Mouse (Mus musculus) CD4-positive, CD25-positive, alpha-beta regulatory T cell, adult 2 months (primary cell): ENCODE measurements at regions not wholly inside any gene's neighbourhood (a gene's known extent, or its start where the extent isn't known, plus 50 kb on each side); places are given as distances from the start of the nearest gene placed in this dataset.

Source experiments
- DNase-seq: peaks from one replicate; pipeline ENCODE4 v3.0.0-alpha.2; 2012; ENCODE audit warnings: low read depth, low spot score

- no peak for DNase-seq
These were observed 53.2 kb downstream of the Gas1 start for GRCm38 (mm10) chr13:60123964-60124363.

DNA sequence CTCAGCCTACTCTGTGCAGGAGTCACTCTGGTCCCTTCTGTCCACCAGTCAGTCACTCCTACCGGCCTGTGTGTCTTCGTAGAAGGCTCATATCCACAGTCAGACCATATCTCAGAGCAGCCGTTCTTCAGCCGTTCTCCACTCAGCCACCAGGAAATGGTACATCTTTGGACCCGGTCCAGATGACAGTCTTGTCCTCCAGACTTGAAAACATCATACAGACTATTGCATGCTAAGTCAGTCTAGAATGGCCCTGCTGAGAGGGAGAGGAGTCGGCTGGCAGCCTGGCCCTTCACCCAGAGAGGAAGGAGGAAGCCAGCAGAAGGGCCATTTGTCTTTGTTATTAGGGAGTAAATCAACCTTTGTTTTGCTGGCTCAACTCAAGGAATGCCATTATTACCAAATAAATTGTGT lies 54.0 kb downstream of the Gas1 start:
- DNase-seq, result no peak

DNA sequence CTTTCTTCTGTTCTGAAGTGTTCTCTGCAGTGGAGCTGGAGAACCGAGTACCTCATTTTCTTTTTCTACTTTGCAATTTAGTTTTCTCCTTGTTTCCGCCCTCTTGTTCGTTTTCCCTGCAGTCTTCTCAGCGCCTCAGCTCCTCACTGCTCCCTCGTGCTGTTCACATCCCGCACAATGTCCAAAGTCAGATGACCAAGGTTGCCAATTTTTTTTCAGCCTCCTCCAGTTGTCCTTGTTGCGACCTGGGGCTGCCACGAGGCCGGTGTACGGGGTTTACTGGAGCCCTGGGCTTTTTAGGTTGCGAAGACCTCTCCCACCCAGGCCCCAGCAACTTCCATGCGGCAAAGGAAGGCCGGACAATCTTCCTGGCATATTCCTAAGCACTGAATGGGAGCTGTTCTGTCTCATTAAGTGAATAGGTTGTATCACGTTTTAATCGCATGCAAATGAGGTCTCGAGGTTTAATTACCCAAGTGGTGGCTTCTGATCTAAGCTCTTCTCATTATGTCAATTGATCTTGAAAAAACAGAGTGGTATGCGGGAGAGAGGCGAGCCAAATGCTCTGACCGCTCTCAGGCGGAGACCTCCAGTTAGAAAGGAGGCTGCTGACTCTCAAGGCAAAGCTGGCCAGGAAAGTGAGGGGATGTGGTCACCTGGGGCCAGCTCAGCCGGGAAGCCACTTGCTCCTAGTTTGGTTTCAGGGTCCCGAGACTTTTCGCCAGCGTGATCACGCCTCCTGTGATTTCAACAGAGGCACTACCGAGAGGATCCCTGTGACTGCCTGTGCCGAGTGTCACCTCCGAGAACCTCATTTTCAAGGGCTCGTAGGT lies 54.6 kb downstream of the Gas1 start:
- no peak for DNase-seq

DNA sequence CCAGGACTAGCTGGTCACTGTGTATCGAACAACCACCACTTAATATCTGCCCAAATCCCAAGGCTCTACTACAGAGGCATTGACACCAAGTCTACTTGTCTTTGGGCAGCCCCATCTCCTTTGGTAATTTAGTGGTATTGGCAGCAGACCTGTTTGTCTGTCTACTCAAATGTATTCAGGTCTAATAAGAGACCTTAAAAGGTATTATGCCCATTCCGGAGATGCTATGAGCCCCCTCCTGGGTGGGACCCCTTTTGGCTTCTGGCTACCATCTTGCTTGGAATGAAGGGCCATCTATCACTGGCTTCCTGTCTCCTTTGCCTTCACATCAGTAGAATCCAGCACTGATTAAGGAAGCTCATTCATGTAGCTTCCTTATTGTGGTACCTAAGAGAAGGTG lies 65.7 kb downstream of the Gas1 start:
- DNase-seq, result no peak

GRCm38 (mm10) chr13:60110079-60110846 lies 66.9 kb downstream of the Gas1 start:
- DNase-seq, result no peak

- DNase-seq, result no peak
These were observed 71.9 kb downstream of the Gas1 start for GRCm38 (mm10) chr13:60105286-60105685.

DNA sequence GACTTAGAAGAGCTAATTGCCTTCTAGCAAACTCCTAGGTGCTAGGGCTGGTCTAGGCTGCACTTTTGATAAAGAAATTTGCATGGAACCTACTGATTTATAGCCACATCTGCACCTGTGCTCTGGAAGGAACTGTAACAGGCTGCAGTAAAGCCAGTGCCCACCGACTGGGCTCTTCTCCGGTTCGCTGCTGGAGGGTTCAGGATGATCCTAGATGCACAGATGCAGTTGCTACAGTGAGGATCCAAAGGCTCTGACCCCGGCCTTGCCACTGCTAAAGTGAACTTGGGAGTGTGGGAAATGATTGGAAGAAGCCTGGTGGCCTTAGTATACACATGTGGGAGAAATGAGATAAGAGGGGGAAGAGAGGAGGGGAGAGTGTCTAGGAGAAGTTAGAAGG lies 75.5 kb downstream of the Gas1 start:
- DNase-seq, result no peak

DNA sequence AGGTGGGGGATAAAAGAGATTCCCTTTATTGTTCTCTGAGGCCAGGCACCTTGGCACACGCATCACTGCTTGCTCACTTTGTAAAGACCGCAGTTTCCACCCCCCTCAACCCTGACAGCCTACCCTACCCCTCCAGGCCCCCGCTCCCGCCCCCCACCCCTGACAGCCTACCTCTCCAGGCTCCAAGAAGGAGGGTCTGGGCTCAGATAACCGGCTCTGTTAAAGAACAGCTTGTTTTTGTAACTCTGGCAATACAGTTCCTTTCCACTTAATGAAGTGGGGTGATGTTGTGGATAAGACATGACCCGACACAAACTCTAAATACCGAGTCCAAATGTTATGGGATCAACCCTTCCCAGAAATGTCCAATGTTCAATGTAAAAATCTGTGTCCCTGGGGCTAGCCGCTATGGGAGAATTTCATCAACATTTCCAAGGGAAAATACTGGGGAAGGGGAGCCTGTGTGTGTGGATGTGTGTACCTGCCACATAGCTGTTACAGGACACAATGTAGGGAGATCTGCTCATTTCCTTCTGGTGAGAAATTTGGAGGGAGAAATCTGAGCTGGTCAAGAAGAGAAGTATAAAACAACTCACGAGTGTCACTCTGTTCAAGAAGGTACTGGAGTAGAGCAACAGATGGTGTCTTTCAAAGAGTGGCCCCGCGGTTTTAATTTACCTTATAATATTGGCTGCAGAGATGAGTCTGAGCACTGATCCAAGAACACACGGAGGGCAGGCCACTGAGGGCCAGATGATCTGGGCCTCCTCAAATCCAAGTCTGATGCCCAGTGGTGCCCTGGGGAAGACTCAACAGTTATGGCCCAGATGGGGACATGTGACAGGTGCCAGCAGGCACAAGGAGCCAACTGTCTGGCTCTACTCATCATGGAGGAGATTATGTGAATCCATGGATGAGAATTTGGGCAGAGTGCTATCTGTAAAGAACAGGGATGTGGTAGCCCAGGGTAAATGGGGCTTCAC lies 76.7 kb downstream of the Gas1 start:
- DNase-seq, result no peak

DNA sequence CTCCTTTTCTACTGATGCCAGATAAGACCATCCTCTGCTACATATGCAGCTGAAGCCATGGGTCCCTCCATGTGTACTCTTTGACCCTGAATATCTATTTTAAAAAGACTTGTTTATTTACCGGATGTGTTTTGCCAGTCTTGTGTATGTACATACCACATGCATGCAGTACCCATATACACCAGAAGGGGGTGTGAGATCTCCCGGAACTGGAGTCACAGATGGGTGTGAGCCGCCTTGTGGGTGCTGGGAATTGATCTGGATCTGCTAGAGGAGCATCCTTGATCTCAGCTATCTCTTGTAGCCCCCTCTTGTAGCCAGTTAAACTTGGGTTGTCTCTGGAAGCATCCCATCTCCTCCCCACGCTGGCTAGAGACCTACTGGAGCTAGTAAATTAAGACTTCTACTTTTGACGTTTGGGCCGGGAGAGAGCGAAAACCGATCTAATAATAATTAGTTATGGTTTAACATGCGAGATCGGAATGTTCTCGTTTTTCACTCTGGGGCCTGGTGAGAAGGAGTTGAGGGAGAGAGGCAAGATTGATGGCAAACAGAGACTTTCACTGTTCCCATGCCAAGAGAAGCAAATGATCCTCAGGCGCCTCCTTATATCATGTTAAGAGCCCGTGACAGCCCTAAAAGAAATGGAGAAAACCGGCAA lies 77.6 kb downstream of the Gas1 start:
- DNase-seq, result no peak

- no peak for DNase-seq
These were observed 78.8 kb downstream of the Gas1 start for GRCm38 (mm10) chr13:60098394-60098793.

GRCm38 (mm10) chr13:60097776-60098175 lies 79.4 kb downstream of the Gas1 start:
- no peak for DNase-seq

DNA sequence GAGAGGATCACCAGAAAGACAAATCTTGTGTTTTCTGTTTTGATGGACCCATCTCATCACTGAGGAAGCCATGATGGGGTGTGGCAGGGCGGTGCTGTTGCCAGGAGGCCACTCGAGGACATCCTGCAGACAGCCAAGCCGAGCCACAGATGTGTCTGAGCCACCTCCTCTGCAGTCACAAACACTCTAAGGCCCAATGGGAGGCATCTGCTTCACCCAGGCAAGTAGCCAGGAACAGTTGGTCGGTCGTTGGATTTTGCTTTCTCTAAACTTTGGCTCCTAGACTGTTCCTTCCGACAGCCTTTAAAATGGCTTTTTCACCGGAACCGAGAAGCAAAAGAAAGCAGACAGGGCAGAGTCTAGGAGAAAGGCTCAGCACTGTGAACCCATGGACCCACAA lies 90.5 kb downstream of the Gas1 start:
- no peak for DNase-seq

DNA sequence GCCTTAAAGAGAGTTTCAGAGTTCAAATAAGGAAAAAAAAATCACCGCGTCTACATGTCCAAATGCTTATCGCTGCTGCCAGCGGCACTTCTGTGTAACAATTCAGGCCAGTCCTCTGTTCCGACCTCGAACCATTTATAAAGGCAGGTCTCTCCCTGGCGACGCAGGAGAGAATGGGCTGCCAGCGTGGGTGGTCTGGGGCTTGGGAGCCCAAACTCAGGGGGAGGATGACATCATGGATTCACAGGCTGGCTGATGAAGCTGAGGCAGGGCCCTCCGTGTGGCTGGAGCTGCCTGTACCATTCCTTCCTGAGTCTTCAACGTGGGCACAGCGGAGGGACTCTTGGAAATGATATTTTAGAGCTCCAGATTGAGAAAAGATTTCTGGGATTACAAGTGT lies 92.2 kb downstream of the Gas1 start:
- DNase-seq, result no peak

GRCm38 (mm10) chr13:60084290-60084689 lies 92.9 kb downstream of the Gas1 start:
- no peak for DNase-seq

DNA sequence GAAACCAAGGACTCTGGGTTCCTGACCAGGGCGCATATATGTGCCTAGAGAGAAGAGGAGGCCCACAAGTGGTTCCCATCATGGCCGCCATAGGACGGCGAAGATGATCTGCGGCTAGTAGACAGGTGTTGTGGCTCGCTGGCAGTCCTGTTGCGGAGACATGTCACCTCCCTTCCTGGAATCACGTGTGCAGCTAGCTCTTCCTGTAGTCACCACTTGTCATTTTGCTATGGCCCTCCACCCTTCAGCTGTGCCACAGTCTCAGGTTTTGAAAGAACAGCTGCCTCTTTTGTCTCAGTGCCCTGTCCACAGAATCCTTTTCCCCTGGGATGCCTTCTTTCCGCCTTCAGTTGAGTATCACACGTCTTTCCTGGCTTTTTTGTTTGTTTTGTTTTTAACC lies 97.1 kb downstream of the Gas1 start:
- DNase-seq, result no peak

- no peak for DNase-seq
These were observed 98.7 kb downstream of the Gas1 start for GRCm38 (mm10) chr13:60078331-60079050.

GRCm38 (mm10) chr13:60076147-60076800 lies 100.9 kb downstream of the Gas1 start:
- DNase-seq, result no peak

DNA sequence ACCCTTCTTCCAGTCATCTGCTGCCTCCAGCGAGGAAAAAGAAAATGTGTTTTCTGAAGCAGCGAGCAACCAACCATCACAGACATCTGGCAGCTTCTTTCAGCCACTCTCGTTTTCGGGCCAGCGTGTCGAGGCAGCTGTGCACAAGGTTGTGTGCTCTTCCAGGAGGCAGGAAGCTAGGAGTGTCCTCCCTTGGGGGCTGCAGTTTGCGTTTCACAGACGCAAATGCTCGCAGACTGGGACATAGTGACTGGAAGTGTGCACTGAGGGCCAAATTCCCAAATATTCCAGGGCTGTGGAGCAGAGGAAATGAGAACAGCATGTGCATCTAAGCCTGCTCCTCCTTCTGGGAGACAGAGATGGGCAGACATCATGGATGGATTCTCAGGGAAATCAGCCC lies 105.6 kb downstream of the Gas1 start:
- DNase-seq, result no peak

- DNase-seq, result no peak
These were observed 108.0 kb downstream of the Gas1 start for GRCm38 (mm10) chr13:60069196-60069595.

- DNase-seq, result no peak
These were observed 109.8 kb downstream of the Gas1 start for GRCm38 (mm10) chr13:60067325-60067724.
